Mouse (Mus musculus): ENCODE measurements at regions not wholly inside any gene's neighbourhood (a gene's known extent, or its start where the extent isn't known, plus 50 kb on each side); places are given as distances from the start of the nearest gene placed in this dataset.

DNA sequence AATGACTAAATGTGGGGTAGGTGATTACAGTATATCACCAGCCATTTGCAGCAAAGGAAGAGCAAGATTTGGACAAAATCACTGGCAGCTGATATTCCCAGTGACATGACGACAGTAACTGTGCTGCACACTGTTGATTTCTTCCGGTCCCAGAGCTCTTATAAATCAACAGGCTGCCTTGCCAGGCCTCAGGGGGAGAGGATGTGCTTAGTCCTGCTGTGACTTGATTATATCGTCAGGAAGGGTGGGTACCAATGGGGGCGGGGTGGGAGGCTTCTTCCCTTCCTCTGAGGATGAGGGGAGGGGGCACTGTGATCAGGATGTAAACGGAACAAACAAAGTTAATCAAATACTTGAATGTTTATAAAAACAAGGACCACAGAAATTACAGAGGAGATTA, 110.9 kb upstream of the Kctd3 start:
- H3K4me1 ChIP-seq (ENCODE audit: control insufficient read depth, insufficient read depth, low read length): peaks cover 1% of the 10 kb centered on the region; the same call in 1 of the 2 replicates
- no peaks in the 10 kb centered on the region for H3K36me3 ChIP-seq (ENCODE audit: control insufficient read depth, insufficient read depth, low read length)
- H3K27me3 ChIP-seq (ENCODE audit: control insufficient read depth, insufficient read depth, low read length): no peaks in the 10 kb centered on the region
- WGBS: 23% methylated on average over 5 of the region's 5 CpGs
- intact Hi-C loops (cut with DNase I): loop anchor here (5.0 to 10.0 kb wide), 2 partner anchors 44 to 116 kb away; no protein-coding TSS in a partner anchor
- H3K9ac ChIP-seq (ENCODE audit: low read depth, low read length): no peak overlapping the region
- peak; percentile 70; the same call in 1 of the 2 replicates for TF ChIP-seq EP300 (IDR thresholded peaks at IDR 0.05; ENCODE audit: insufficient read depth, low read depth, low read length)
- no peak for TF ChIP-seq CTCF (IDR thresholded peaks at IDR 0.05)
- peak overlapping the region; percentile 44 for H3K27ac ChIP-seq
- H3K4me3 ChIP-seq: no peak overlapping the region
- no peaks in the 10 kb centered on the region for H3K79me2 ChIP-seq (replicated peaks; ENCODE audit: control insufficient read depth, insufficient read depth, low read length)
- peak in 1 of 2 experiments; percentile 27 for DNase-seq

DNA sequence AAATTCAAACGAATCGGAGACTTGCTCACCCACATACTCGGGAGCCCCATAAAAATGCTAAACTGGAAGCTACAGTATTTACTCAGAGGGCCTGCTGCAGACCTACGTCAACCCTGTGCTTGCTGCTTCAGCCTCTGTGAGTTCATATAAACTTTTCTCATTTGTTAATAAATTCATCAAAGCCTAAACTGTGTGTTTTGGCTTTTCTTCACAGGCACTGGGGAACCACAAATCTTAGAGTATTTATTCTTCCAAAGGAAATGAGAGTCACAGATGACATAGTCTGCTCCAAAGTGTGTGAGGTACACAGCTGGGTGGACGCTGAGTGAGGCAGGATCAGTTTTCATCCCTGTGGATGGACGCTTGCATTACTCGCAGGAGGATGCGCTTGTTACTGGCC, 108.3 kb upstream of the Kctd3 start:
- Histone ChIP-seq H3K79me2 (replicated peaks; ENCODE audit: control insufficient read depth, insufficient read depth, low read length) (no peaks in the 10 kb centered on the region), H3K4me3 (no peak overlapping the region), H3K9ac (ENCODE audit: low read depth, low read length) (no peak overlapping the region), H3K27ac (no peak overlapping the region), H3K36me3 (ENCODE audit: control insufficient read depth, insufficient read depth, low read length) (no peaks in the 10 kb centered on the region), H3K27me3 (ENCODE audit: control insufficient read depth, insufficient read depth, low read length) (no peaks in the 10 kb centered on the region), H3K4me1 (ENCODE audit: control insufficient read depth, insufficient read depth, low read length) (peaks cover 1% of the 10 kb centered on the region; the same call in 1 of the 2 replicates)
- 76% methylated on average over 8 of the region's 8 CpGs for WGBS
- TF ChIP-seq EP300 (IDR thresholded peaks at IDR 0.05; ENCODE audit: insufficient read depth, low read depth, low read length): no peak
- no peak for TF ChIP-seq CTCF (IDR thresholded peaks at IDR 0.05)
- no peak for TF ChIP-seq POLR2A (IDR thresholded peaks at IDR 0.05; ENCODE audit: insufficient read depth, low read depth, low read length)
- intact Hi-C loops (cut with DNase I): loop anchor here (5.0 to 10.0 kb wide), 2 partner anchors 46 to 119 kb away; no protein-coding TSS in a partner anchor
- no peak for DNase-seq

DNA sequence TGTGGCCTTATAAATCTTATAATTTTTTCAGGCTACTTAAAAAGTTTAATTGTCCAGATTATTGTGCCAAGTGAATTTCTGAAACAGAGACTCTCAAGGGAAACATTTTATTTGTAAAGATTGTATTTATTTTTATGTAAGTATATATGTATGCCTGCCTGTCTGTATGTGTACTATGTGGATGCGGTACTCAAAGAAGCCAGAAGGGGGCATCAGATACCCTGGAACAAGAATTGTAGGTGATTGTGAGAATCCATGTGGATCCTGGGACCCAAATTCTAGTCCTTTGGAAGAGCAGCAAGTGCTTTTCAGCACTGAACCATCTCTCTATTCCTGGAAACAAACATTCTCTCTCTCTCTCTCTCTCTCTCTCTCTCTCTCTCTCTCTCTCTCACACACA, 107.6 kb upstream of the Kctd3 start:
- Histone ChIP-seq H3K27me3 (ENCODE audit: control insufficient read depth, insufficient read depth, low read length) (no peaks in the 10 kb centered on the region), H3K9ac (ENCODE audit: low read depth, low read length) (no peak overlapping the region), H3K36me3 (ENCODE audit: control insufficient read depth, insufficient read depth, low read length) (no peaks in the 10 kb centered on the region), H3K79me2 (replicated peaks; ENCODE audit: control insufficient read depth, insufficient read depth, low read length) (no peaks in the 10 kb centered on the region), H3K4me1 (ENCODE audit: control insufficient read depth, insufficient read depth, low read length) (peaks cover 1% of the 10 kb centered on the region; the same call in 1 of the 2 replicates), H3K4me3 (no peak overlapping the region), H3K27ac (no peak overlapping the region)
- intact Hi-C loops (cut with DNase I): loop anchor here (5.0 to 10.0 kb wide), 2 partner anchors 47 to 120 kb away; no protein-coding TSS in a partner anchor
- WGBS: 100% methylated on average over 1 of the region's 1 CpGs
- peak; percentile 20; the same call in 1 of the 2 replicates for TF ChIP-seq CTCF (IDR thresholded peaks at IDR 0.05)
- no peak for TF ChIP-seq EP300 (IDR thresholded peaks at IDR 0.05; ENCODE audit: insufficient read depth, low read depth, low read length)
- TF ChIP-seq POLR2A (IDR thresholded peaks at IDR 0.05; ENCODE audit: insufficient read depth, low read depth, low read length): no peak
- DNase-seq: no peak

DNA sequence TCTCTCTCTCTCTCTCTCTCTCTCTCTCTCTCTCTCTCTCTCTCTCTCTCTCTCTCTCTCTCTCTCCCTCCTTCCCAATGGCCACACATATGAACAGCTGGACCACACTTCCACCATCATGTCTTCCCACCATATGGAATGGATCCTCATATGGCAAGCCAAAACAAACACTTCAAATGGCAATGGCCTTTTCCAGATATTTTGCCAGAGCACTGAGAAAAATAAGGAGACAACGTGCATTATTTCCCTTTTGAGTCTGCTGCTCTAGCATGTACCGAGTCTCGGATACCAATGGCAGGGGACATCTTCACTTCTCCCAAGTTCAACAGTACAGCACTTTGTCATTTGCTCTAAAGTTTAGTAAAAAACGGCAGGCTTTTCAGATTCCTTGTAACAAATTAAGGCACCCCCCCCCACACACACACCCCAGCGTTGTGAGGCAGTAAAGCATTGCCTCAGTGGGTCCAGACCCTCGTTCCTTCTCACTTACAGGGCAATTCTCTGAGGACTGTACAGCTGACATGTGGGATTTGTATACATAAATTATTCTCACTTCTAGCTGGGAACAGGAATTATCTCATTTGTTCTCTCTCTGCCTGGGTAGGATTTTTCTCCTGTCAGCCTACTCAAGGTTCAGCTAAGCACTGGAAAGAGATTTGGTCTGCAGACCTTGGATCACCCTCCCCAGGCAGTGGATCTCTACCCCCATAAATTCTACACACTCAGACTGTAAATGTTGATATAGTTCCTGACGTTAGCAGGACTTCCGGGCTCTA, 100.8 kb upstream of the Kctd3 start:
- Histone ChIP-seq H3K36me3 (ENCODE audit: control insufficient read depth, insufficient read depth, low read length) (no peaks in the 10 kb centered on the region), H3K79me2 (replicated peaks; ENCODE audit: control insufficient read depth, insufficient read depth, low read length) (no peaks in the 10 kb centered on the region), H3K4me1 (ENCODE audit: control insufficient read depth, insufficient read depth, low read length) (no peaks in the 10 kb centered on the region), H3K27ac (no peak overlapping the region), H3K4me3 (no peak overlapping the region), H3K9ac (ENCODE audit: low read depth, low read length) (no peak overlapping the region), H3K27me3 (ENCODE audit: control insufficient read depth, insufficient read depth, low read length) (no peaks in the 10 kb centered on the region)
- no peak for TF ChIP-seq EP300 (IDR thresholded peaks at IDR 0.05; ENCODE audit: insufficient read depth, low read depth, low read length)
- no peak for TF ChIP-seq CTCF (IDR thresholded peaks at IDR 0.05)
- TF ChIP-seq POLR2A (IDR thresholded peaks at IDR 0.05; ENCODE audit: insufficient read depth, low read depth, low read length): no peak
- intact Hi-C loops (cut with DNase I): no loop called here
- DNase-seq: no peak
- WGBS: 57% methylated on average over 8 of the region's 8 CpGs

DNA sequence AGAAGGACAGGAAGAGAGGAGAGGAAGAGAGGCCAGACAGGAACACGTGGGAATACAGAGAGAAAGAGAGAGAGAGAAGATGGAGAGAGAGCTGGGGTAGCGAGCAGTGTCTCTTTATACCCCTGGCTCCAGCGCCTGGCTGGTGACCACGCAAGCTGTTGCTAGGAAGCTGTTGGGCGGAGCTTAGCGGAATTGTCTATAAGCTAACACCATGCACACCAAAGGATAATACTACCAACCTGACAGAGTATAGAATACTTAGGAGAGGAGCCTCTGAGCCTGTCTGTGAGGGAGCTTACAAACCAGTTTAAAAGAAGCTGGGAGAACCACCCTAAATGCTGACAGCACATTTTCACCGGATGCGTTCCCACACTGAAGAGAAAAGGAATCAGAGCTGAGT, 100.2 kb upstream of the Kctd3 start:
- WGBS: 71% methylated on average over 8 of the region's 8 CpGs
- intact Hi-C loops (cut with DNase I): no loop called here

DNA sequence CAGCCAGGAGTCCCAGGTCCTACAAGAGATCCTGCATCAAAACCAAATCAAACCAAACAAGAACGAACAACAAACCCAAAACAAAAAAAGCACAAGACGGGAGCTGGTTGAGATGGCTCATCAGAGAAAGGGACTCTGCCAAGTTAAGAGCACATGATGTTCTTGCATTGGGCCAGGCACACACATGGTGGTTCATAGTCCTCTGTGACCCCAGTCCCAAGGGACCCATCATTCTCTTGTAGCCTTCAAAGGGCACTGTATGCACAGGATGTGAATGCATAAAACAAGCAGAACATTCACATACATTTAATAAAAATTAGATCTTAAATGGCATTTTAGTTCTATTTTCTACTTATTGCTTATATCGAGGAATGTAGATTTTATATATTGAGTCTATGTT, 99.5 kb upstream of the Kctd3 start:
- H3K36me3 ChIP-seq (ENCODE audit: control insufficient read depth, insufficient read depth, low read length): no peaks in the 10 kb centered on the region
- 71% methylated on average over 3 of the region's 3 CpGs for WGBS
- TF ChIP-seq EP300 (IDR thresholded peaks at IDR 0.05; ENCODE audit: insufficient read depth, low read depth, low read length) (no peak), CTCF (IDR thresholded peaks at IDR 0.05) (no peak), POLR2A (IDR thresholded peaks at IDR 0.05; ENCODE audit: insufficient read depth, low read depth, low read length) (no peak)
- intact Hi-C loops (cut with DNase I): no loop called here
- no peak for DNase-seq
- no peaks in the 10 kb centered on the region for H3K4me1 ChIP-seq (ENCODE audit: control insufficient read depth, insufficient read depth, low read length)
- no peak overlapping the region for H3K9ac ChIP-seq (ENCODE audit: low read depth, low read length)
- H3K79me2 ChIP-seq (replicated peaks; ENCODE audit: control insufficient read depth, insufficient read depth, low read length): no peaks in the 10 kb centered on the region
- H3K27me3 ChIP-seq (ENCODE audit: control insufficient read depth, insufficient read depth, low read length): no peaks in the 10 kb centered on the region
- no peak overlapping the region for H3K4me3 ChIP-seq
- H3K27ac ChIP-seq: no peak overlapping the region

More for the DNA sequence above, 100.2 kb upstream of the Kctd3 start:
- TF ChIP-seq POLR2A (IDR thresholded peaks at IDR 0.05; ENCODE audit: insufficient read depth, low read depth, low read length) (no peak), EP300 (IDR thresholded peaks at IDR 0.05; ENCODE audit: insufficient read depth, low read depth, low read length) (no peak), CTCF (IDR thresholded peaks at IDR 0.05) (no peak)
- Histone ChIP-seq H3K4me1 (ENCODE audit: control insufficient read depth, insufficient read depth, low read length) (no peaks in the 10 kb centered on the region), H3K27ac (no peak overlapping the region), H3K4me3 (no peak overlapping the region), H3K79me2 (replicated peaks; ENCODE audit: control insufficient read depth, insufficient read depth, low read length) (no peaks in the 10 kb centered on the region), H3K36me3 (ENCODE audit: control insufficient read depth, insufficient read depth, low read length) (no peaks in the 10 kb centered on the region), H3K27me3 (ENCODE audit: control insufficient read depth, insufficient read depth, low read length) (no peaks in the 10 kb centered on the region), H3K9ac (ENCODE audit: low read depth, low read length) (no peak overlapping the region)
- no peak for DNase-seq
